Mouse (Mus musculus) forebrain, embryonic 12.5 days (tissue): ENCODE data around the gene Srsf4. TPM values are rescaled to one million over a fixed set of nuclear protein-coding genes. Genes with fewer than 3 reads are reported as not detected.

Experiments used
- ATAC-seq: fragments of 200-750 bp; cut with Nextera tagmentation; 2 replicates; pipeline ENCODE4 v1.8.0; 2017; ENCODE audit warnings: moderate TSS enrichment; ENCODE audit not compliant: low FRiP score
- H3K27ac ChIP-seq: fragments of 300-500 bp; sonication (generic); 2 replicates; pipeline ENCODE4 v1.5.1; 2016; ENCODE audit warnings: mild to moderate bottlenecking
- H3K27me3 ChIP-seq: fragments of 300-500 bp; sonication (generic); 2 replicates; pipeline ENCODE4 v1.6.1; 2016; ENCODE audit warnings: mild to moderate bottlenecking
- H3K36me3 ChIP-seq: fragments of 300-500 bp; sonication (generic); replicated peaks from 2 replicates; pipeline ENCODE4 v1.6.1; 2016; ENCODE audit warnings: mild to moderate bottlenecking
- H3K4me1 ChIP-seq: fragments of 300-500 bp; sonication (generic); 2 replicates; pipeline ENCODE4 v1.6.1; 2016
- H3K4me2 ChIP-seq: fragments of 300-500 bp; sonication (generic); 2 replicates; pipeline ENCODE4 v1.6.1; 2016; ENCODE audit warnings: mild to moderate bottlenecking, moderate library complexity
- H3K4me3 ChIP-seq: fragments of 300-500 bp; sonication (generic); replicated peaks from 2 replicates; pipeline ENCODE4 v1.5.1; 2016; ENCODE audit warnings: mild to moderate bottlenecking
- H3K9ac ChIP-seq: fragments of 300-500 bp; sonication (generic); 2 replicates; pipeline ENCODE4 v1.6.1; 2016; ENCODE audit warnings: mild to moderate bottlenecking
- H3K9me3 ChIP-seq: fragments of 300-500 bp; sonication (generic); 2 replicates; pipeline ENCODE4 v1.6.1; 2016
- WGBS: fragments of 180-500 bp; shearing (Covaris S2); methylation state at CpG from one replicate; pipeline ENCODE4 v1.1.7; 2016; 5-methylcytosine and 5-hydroxymethylcytosine counted together
- polyA plus RNA-seq: library from polyadenylated mRNA; unstranded; fragments of >200 nt; fragmentation: Nextera tagmentation; extraction: Ambion mirVana; gene quantifications from 2 replicates; pipeline ENCODE4 v1.2.1, GENCODE M21; 2016

Gene Srsf4
- polyA plus RNA-seq, 1 experiment from 2014 or later: 193 TPM

DNA sequence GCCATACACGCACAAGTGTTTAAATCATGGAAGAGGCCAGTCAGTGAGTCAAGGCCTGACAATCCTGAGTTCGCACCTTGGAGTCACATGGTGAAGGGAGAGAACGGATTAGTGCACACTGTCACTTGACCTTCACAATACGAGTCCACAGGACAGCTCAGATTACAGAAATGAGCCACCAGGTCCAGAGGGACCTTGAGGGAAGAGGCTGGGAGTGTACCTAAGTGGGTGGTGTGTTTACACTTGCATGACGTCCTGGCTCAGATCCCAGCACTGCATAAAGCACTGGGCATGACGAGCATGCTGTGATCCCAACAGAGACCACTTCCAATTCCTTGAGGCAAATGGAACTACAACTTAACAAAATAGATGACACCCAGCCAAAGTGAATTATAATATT is 33.0 kb downstream of the Srsf4 start:
- Histone ChIP-seq H3K36me3 (peaks cover 37% of the 10 kb centered on the region), H3K9me3 (no peaks in the 10 kb centered on the region), H3K4me3 (no peak overlapping the region), H3K27me3 (peaks cover 9% of the 10 kb centered on the region), H3K4me2 (no peak overlapping the region), H3K4me1 (peaks cover 20% of the 10 kb centered on the region), H3K9ac (no peak overlapping the region), H3K27ac (no peak overlapping the region)
- no peak for ATAC-seq
- 83% methylated on average over 6 of the region's 6 CpGs for WGBS

GRCm38 (mm10) chr4:131907912-131908311 is 34.5 kb downstream of the Srsf4 start:
- H3K9me3 ChIP-seq: no peaks in the 10 kb centered on the region
- peaks cover 20% of the 10 kb centered on the region for H3K4me1 ChIP-seq
- H3K27me3 ChIP-seq: peaks cover 24% of the 10 kb centered on the region
- H3K4me3 ChIP-seq: no peak overlapping the region
- H3K9ac ChIP-seq: no peak overlapping the region
- no peak for ATAC-seq
- H3K4me2 ChIP-seq: no peak overlapping the region
- peaks cover 24% of the 10 kb centered on the region for H3K36me3 ChIP-seq
- WGBS: 92% methylated on average over 3 of the region's 3 CpGs
- no peak overlapping the region for H3K27ac ChIP-seq

- 0 out of 2 replicates have a peak, but pooled peaks have one; percentile 28 for ATAC-seq
- Histone ChIP-seq H3K4me1 (peaks cover 29% of the 10 kb centered on the region), H3K4me2 (peak overlapping the region; percentile 15), H3K9me3 (no peaks in the 10 kb centered on the region), H3K4me3 (no peak overlapping the region), H3K9ac (no peak overlapping the region; the same call in 1 of the 2 replicates), H3K27ac (no peak overlapping the region), H3K27me3 (peaks cover 47% of the 10 kb centered on the region), H3K36me3 (peaks cover 5% of the 10 kb centered on the region; the same call in 1 of the 2 replicates)
- WGBS: 25% methylated on average over 18 of the region's 21 CpGs
These were observed 37.0 kb downstream of the Srsf4 start for GRCm38 (mm10) chr4:131910237-131910994.

- H3K4me1 ChIP-seq: peaks cover 40% of the 10 kb centered on the region
- 56% methylated on average over 3 of the region's 5 CpGs for WGBS
- ATAC-seq: no peak
- H3K27ac ChIP-seq: no peak overlapping the region
- H3K9ac ChIP-seq: no peak overlapping the region
- H3K27me3 ChIP-seq: peaks cover 58% of the 10 kb centered on the region
- no peaks in the 10 kb centered on the region for H3K9me3 ChIP-seq
- H3K4me3 ChIP-seq: no peak overlapping the region
- no peaks in the 10 kb centered on the region for H3K36me3 ChIP-seq
- no peak overlapping the region for H3K4me2 ChIP-seq
These were observed 38.1 kb downstream of the Srsf4 start for GRCm38 (mm10) chr4:131911521-131911920.

- WGBS: 58% methylated on average over 10 of the region's 10 CpGs
- no peak for ATAC-seq
- Histone ChIP-seq H3K36me3 (no peaks in the 10 kb centered on the region), H3K27ac (no peak overlapping the region), H3K27me3 (peaks cover 78% of the 10 kb centered on the region), H3K4me1 (peaks cover 42% of the 10 kb centered on the region), H3K4me3 (no peak overlapping the region), H3K9ac (no peak overlapping the region), H3K4me2 (no peak overlapping the region), H3K9me3 (no peaks in the 10 kb centered on the region)
These were observed 40.1 kb downstream of the Srsf4 start for GRCm38 (mm10) chr4:131913526-131913925.

DNA sequence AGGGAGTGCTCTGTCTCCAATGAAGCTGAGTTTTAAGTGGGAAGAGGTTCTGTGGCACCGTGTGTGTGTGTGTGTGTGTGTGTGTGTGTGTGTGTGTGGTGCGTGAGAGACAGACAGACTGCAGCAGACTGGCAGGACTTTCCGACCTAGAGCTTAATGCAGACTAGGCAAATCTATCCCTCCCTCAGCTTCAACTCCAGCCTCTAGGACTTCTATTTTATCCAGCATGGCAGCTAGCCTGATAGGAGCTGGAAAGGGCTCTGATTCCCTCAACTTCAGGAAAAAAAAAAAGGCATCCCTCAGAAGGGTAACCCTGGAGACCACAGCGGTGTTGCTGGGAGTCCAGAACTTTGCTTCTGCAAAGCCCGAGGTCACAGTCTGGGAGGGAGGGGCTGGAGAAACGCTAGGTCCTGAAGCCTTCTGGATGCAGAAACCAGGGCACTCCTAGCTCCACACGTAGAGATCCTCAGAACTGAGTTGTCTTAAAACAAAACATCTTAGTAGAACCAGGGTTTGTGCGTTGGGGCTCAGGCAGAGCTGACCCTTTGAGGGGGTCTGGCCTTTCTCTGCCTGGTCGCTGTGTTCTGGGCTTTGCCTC is 40.7 kb downstream of the Srsf4 start:
- Histone ChIP-seq H3K27ac (no peak overlapping the region), H3K36me3 (no peaks in the 10 kb centered on the region), H3K4me1 (peaks cover 44% of the 10 kb centered on the region), H3K4me3 (no peak overlapping the region), H3K4me2 (no peak overlapping the region), H3K9ac (no peak overlapping the region), H3K9me3 (no peaks in the 10 kb centered on the region), H3K27me3 (peaks cover 84% of the 10 kb centered on the region)
- 4% methylated on average over 9 of the region's 9 CpGs for WGBS
- no peak for ATAC-seq

GRCm38 (mm10) chr4:131914891-131915469 is 41.6 kb downstream of the Srsf4 start:
- Histone ChIP-seq H3K9me3 (no peaks in the 10 kb centered on the region), H3K27ac (no peak overlapping the region), H3K4me1 (peaks cover 45% of the 10 kb centered on the region), H3K4me3 (peak overlapping the region; percentile 33), H3K4me2 (peak overlapping the region; percentile 53), H3K36me3 (no peaks in the 10 kb centered on the region), H3K9ac (0 out of 2 replicates have a peak overlapping the region, but pooled peaks have one; percentile 27), H3K27me3 (peaks cover 93% of the 10 kb centered on the region)
- WGBS: 2% methylated on average over 31 of the region's 31 CpGs
- ATAC-seq: no peak

GRCm38 (mm10) chr4:131915821-131916328 is 42.5 kb downstream of the Srsf4 start:
- H3K9me3 ChIP-seq: no peaks in the 10 kb centered on the region
- WGBS: 24% methylated on average over 13 of the region's 13 CpGs

GRCm38 (mm10) chr4:131916425-131916824 is 43.0 kb downstream of the Srsf4 start:
- Histone ChIP-seq H3K9me3 (no peaks in the 10 kb centered on the region), H3K4me3 (no peak overlapping the region), H3K4me2 (no peak overlapping the region), H3K4me1 (peaks cover 46% of the 10 kb centered on the region), H3K36me3 (no peaks in the 10 kb centered on the region), H3K9ac (no peak overlapping the region), H3K27ac (no peak overlapping the region), H3K27me3 (peaks cover 98% of the 10 kb centered on the region)
- ATAC-seq: peak; percentile 25; the same call in 1 of the 2 replicates
- 4% methylated on average over 15 of the region's 15 CpGs for WGBS

More at GRCm38 (mm10) chr4:131915821-131916328, 42.5 kb downstream of the Srsf4 start:
- H3K4me1 ChIP-seq: peaks cover 45% of the 10 kb centered on the region
- H3K4me2 ChIP-seq: peak overlapping the region; percentile 53
- peaks cover 98% of the 10 kb centered on the region for H3K27me3 ChIP-seq
- ATAC-seq: no peak
- H3K4me3 ChIP-seq: peak overlapping the region; percentile 33; the same call in 1 of the 2 replicates
- H3K27ac ChIP-seq: no peak overlapping the region
- no peaks in the 10 kb centered on the region for H3K36me3 ChIP-seq
- H3K9ac ChIP-seq: 0 out of 2 replicates have a peak overlapping the region, but pooled peaks have one; percentile 27

GRCm38 (mm10) chr4:131917010-131917555 is 43.7 kb downstream of the Srsf4 start:
- H3K27ac ChIP-seq: no peak overlapping the region
- H3K4me2 ChIP-seq: no peak overlapping the region
- H3K9ac ChIP-seq: no peak overlapping the region
- H3K4me3 ChIP-seq: no peak overlapping the region
- peaks cover 52% of the 10 kb centered on the region for H3K4me1 ChIP-seq
- no peak for ATAC-seq
- H3K36me3 ChIP-seq: no peaks in the 10 kb centered on the region
- H3K9me3 ChIP-seq: no peaks in the 10 kb centered on the region; the same call in 1 of the 2 replicates
- peaks cover 98% of the 10 kb centered on the region for H3K27me3 ChIP-seq
- WGBS: 81% methylated on average over 10 of the region's 10 CpGs

GRCm38 (mm10) chr4:131918026-131918533 is 44.7 kb downstream of the Srsf4 start:
- H3K4me3 ChIP-seq: no peak overlapping the region

More at GRCm38 (mm10) chr4:131918026-131918533, 44.7 kb downstream of the Srsf4 start:
- Histone ChIP-seq H3K4me1 (peaks cover 59% of the 10 kb centered on the region), H3K27me3 (peaks cover 98% of the 10 kb centered on the region), H3K27ac (no peak overlapping the region), H3K4me2 (no peak overlapping the region), H3K9ac (no peak overlapping the region), H3K36me3 (no peaks in the 10 kb centered on the region; the same call in 1 of the 2 replicates), H3K9me3 (no peaks in the 10 kb centered on the region; the same call in 1 of the 2 replicates)
- no peak for ATAC-seq
- 55% methylated on average over 7 of the region's 7 CpGs for WGBS
